Mouse (Mus musculus) forebrain, embryonic 14.5 days (tissue): Measurements from ENCODE around the gene Mecom. TPM values are rescaled to one million over a fixed set of nuclear protein-coding genes. Genes with fewer than 3 reads are reported as not detected.
A peak's percentile ranks its signal among the peaks of the same experiment; 100 is the strongest.
"Not testable (repeated sequence)": the region's sequence is repeated elsewhere in the genome, so short reads cannot be mapped to it uniquely, and the experiment has no call there.

Experiments used
- ATAC-seq: fragments of 200-750 bp; cut with Nextera tagmentation; 2 replicates; pipeline ENCODE4 v1.8.0; 2017; ENCODE audit warnings: mild to moderate bottlenecking, moderate library complexity
- DNase-seq: peaks from one replicate; pipeline ENCODE4 v3.0.0-alpha.2; 2015; ENCODE audit warnings: low spot score
- H3K27ac ChIP-seq: fragments of 300-500 bp; sonication (generic); 2 replicates; pipeline ENCODE4 v1.5.1; 2014; ENCODE audit warnings: low read depth, mild to moderate bottlenecking, control low read depth, low read length, moderate library complexity
- H3K27me3 ChIP-seq: fragments of 300-500 bp; sonication (generic); replicated peaks from 2 replicates; pipeline ENCODE4 v1.6.1; 2014; ENCODE audit warnings: low read length, control low read depth, mixed read lengths; ENCODE audit not compliant: control insufficient read depth, insufficient read depth
- H3K36me3 ChIP-seq: fragments of 300-500 bp; sonication (generic); 2 replicates; pipeline ENCODE4 v1.6.1; 2014; ENCODE audit warnings: low read length, control low read depth; ENCODE audit not compliant: control insufficient read depth, insufficient read depth
- H3K4me1 ChIP-seq: fragments of 300-500 bp; sonication (generic); 2 replicates; pipeline ENCODE4 v1.6.1; 2014; ENCODE audit warnings: antibody characterized with exemption, low read length, control low read depth; ENCODE audit not compliant: control insufficient read depth, insufficient read depth
- H3K4me2 ChIP-seq: fragments of 300-500 bp; sonication (generic); 2 replicates; pipeline ENCODE4 v1.6.1; 2014; ENCODE audit warnings: mild to moderate bottlenecking, control low read depth, low read length
- H3K4me3 ChIP-seq: fragments of 300-500 bp; sonication (generic); 2 replicates; pipeline ENCODE4 v1.5.1; 2014; ENCODE audit warnings: low read depth, low read length, control low read depth
- H3K9ac ChIP-seq: fragments of 300-500 bp; sonication (generic); 2 replicates; pipeline ENCODE4 v1.6.1; 2014; ENCODE audit warnings: mild to moderate bottlenecking, low read length, control low read depth, moderate library complexity
- H3K9me3 ChIP-seq: fragments of 300-500 bp; sonication (generic); replicated peaks from 2 replicates; pipeline ENCODE4 v1.6.1; 2016; ENCODE audit warnings: low read length, control low read depth, mixed read lengths; ENCODE audit not compliant: control insufficient read depth
- WGBS: fragments of 180-500 bp; shearing (Covaris S2); extraction: QIAGEN DNeasy Blood & Tissue Kit; methylation state at CpG from one replicate; pipeline ENCODE4 v1.1.7; 2014; 5-methylcytosine and 5-hydroxymethylcytosine counted together
- polyA plus RNA-seq: library from polyadenylated mRNA; unstranded; fragments of >200 nt; fragmentation: Nextera tagmentation; extraction: Ambion mirVana; gene quantifications from 2 replicates; pipeline ENCODE4 v1.2.1, GENCODE M21; 2014

Gene Mecom
- polyA plus RNA-seq, result 3.2 and 4.0 TPM in 2 replicates

DNA sequence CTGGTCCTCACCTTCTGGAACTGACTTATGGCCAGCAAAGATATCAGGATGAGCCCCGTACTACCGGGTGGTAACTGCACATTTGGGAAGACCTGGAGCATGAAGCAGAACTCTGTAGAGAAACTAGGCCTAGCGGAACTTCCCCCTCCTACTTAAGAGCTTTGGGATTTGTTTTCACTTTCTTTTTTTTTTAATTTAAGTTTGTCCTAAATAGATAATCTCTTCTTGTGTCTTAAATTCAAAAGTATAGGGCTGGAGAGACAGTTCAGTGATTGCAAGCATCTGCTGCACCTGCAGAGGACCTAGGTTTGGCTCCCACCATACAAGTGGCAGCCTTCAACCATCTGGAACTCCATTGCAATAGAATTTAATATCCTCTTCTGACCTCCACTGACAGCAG is at the start of gene Mecom:
Gene Mecom, minus strand, starts transcription at position 101 of the 400 bp plus-strand sequence.
- Histone ChIP-seq H3K4me3 (no peak within 1 kb of the TSS), H3K36me3 (no peaks in the 10 kb centered on the region), H3K4me1 (no peaks in the 10 kb centered on the region), H3K9me3 (no peaks in the 10 kb centered on the region), H3K27me3 (no peaks in the 10 kb centered on the region), H3K9ac (no peak within 1 kb of the TSS), H3K4me2 (no peak within 1 kb of the TSS), H3K27ac (no peak within 1 kb of the TSS)
- 95% methylated on average over 3 of the region's 3 CpGs for WGBS
- no peak for ATAC-seq
- no peak for DNase-seq

DNA sequence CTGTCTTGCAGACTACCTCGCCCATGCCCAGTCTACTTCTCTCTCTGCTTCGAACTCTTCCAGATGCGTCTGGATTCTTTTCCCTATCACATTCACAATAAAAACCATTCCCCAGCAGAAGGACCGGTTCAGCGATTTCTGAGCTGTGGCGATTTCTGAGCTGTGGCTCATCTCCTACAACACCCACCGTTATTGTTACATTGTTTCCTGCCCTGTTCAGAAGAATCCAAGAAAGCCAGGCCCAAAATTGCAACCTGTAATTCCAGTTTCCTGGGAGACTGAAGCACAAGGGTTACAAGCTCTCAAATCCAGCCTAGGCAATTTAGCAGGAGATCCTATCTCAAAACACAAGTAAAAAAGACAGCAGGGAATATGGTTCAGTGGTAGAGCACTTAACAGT is 49.5 kb upstream of the Mecom start:
- Histone ChIP-seq H3K9ac (no peak overlapping the region), H3K9me3 (no peaks in the 10 kb centered on the region), H3K4me1 (peaks cover 10% of the 10 kb centered on the region), H3K27ac (no peak overlapping the region), H3K4me2 (no peak overlapping the region), H3K27me3 (no peaks in the 10 kb centered on the region), H3K4me3 (no peak overlapping the region), H3K36me3 (no peaks in the 10 kb centered on the region)
- 88% methylated on average over 7 of the region's 7 CpGs for WGBS
- no peak for DNase-seq
- no peak for ATAC-seq

DNA sequence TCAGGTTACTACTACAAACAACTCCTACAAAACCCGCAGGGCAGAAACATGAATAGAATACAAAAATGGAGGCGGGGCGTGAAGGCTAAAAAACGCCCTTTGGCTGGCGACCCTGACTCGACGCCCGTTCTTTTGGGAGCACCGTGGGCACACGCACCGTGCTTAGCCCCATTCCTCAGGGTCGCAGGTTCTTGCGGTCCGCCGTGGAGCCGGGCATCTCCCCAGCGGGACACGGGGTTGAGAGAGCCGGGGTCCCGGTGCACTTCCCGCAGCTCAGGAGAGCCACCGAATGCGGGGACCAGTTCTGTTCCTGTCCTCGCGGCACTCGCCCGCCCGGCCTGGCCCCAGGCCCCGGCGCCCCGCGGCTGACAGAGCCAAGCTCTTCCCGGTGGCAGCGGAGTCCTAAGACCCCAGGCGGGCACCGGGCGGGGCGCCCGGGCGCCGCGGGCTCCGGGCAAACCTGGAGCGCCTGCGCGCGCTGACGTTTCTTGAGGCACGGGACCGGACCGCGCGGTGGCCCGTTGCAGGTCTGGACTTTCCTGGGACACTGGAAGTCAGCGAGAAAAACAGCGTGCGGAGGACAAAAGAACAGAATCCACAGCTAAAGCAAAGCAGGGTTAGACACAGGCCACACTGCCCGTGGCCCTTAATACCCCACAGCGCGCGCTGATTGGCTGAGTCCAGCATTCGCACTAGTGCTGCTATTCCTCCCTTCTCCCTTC is 47.5 kb upstream of the Mecom start:
- peak overlapping the region; percentile 52 for H3K4me2 ChIP-seq
- peak; percentile 77 for ATAC-seq
- no peaks in the 10 kb centered on the region for H3K9me3 ChIP-seq
- 0% methylated on average over 59 of the region's 62 CpGs for WGBS
- peak overlapping the region; percentile 6; the same call in 1 of the 2 replicates for H3K27ac ChIP-seq
- H3K27me3 ChIP-seq, result no peaks in the 10 kb centered on the region
- peaks cover 10% of the 10 kb centered on the region for H3K4me1 ChIP-seq
- peak overlapping the region; percentile 70 for H3K9ac ChIP-seq
- peak overlapping the region; percentile 54 for H3K4me3 ChIP-seq
- peak; percentile 70 for DNase-seq
- H3K36me3 ChIP-seq, result no peaks in the 10 kb centered on the region

DNA sequence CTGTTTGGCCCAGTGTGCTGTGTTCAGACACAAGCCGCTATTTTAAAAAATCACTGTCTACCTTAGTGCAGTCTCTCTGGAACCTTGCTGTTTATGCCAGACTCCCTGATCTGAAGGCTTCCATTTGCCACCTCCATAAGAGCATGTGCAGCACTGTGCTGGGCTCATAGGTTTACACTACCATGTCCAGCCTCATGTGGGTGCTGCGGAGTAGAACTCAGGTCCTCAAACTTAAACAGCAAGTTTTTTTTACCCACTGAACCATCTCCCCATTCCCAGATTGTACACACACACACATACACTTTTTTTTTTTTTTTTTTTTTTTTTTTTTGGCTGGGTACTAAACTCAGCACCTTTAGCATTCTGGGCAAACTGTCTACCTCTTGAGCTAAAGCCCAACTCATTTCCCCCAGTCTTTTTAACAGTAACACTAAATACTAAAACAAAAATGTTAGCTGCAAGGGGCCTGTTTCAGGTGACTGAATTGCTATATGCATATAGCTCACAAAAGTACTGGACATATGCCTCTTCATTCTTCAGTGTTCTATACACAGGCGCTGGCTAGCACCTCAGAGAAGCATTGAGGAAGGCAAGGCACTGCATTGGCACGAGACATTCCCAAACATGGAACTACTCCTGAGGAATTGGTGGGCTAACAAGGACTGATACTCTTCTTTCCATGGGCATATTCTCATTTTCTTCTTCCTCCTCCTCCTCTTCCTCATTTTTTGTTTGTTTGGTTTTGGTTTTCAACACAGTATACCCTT is 46.1 kb upstream of the Mecom start:
- no peak overlapping the region for H3K4me3 ChIP-seq
- H3K4me2 ChIP-seq, result no peak overlapping the region
- DNase-seq, result peak; percentile 26
- H3K27ac ChIP-seq, result no peak overlapping the region
- 76% methylated on average over 4 of the region's 4 CpGs for WGBS
- H3K9me3 ChIP-seq, result no peaks in the 10 kb centered on the region
- no peaks in the 10 kb centered on the region for H3K27me3 ChIP-seq
- H3K36me3 ChIP-seq, result no peaks in the 10 kb centered on the region
- ATAC-seq, result no peak; the same call in 1 of the 2 replicates
- 0 out of 2 replicates have a peak, but pooled peaks cover 2% of the 10 kb centered on the region for H3K4me1 ChIP-seq
- H3K9ac ChIP-seq, result no peak overlapping the region

DNA sequence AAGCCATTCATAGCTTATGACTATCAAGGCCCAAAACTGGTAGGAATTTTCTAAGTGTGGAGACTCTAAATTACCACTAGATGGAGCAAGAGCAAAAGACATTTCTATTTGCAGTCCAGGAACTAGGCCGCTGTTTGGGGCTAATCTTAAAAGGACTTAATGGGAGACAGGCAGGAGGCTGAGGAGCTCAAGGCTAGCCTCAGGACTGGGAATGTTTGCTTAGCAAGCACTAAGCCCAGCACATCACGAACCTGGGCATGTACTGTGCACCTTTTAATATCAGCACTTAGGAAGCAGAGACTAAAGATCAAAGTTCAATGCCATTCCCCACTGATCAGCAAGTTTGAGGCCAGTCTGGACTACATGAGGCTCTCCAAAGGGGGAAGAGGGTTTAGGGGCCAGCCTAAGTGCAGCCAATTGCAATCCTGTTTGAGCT is 44.6 kb upstream of the Mecom start:
- Histone ChIP-seq H3K27me3 (no peaks in the 10 kb centered on the region), H3K36me3 (no peaks in the 10 kb centered on the region), H3K4me1 (0 out of 2 replicates have a peak, but pooled peaks cover 2% of the 10 kb centered on the region), H3K9ac (no peak overlapping the region), H3K4me2 (no peak overlapping the region), H3K9me3 (no peaks in the 10 kb centered on the region), H3K27ac (no peak overlapping the region), H3K4me3 (no peak overlapping the region)
- 1% methylated on average over 2 of the region's 2 CpGs for whole genome bisulfite sequencing
- ATAC-seq (peak; percentile 45), DNase-seq (peak; percentile 90)

DNA sequence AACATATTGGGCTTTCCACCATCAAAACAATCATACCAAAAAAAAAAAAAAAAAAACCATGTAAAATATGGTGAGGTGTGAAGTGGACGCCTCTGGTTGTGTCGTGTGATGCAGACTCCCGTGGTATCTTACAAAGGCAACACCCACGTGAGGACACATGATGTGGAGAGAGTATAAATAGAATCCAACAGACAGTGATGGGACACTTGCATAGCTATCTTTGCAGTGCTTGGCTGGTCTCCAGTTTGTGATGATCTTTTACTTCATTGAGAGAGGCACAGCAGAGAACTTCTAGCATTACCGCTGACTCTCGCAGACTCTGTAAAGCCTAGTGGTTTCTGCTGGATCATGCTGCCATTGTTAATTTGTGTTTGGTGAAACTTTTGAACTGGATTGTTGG is 41.1 kb upstream of the Mecom start:
- no peaks in the 10 kb centered on the region for H3K36me3 ChIP-seq
- 86% methylated on average over 6 of the region's 6 CpGs for WGBS
- no peak for ATAC-seq

DNA sequence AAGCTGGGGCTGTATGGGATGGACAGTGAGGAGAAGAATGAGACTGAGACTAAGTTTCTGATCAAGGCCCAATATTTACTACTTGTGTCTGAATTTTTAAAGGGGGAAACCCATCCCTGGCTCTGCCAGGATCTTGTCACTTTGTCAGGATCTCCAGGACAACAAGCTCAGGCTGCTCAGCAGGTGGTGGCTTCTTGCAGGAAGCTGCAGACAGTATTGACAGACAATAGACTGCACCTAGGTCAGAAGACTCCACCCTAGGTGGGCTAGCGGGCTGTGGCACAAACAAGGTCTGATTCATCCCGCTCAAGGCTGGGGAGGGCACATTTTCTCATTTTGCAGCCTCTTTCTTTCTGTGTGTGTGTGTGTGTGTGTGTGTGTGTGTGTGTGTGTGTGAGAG is 25.7 kb upstream of the Mecom start:
- WGBS, result 4% methylated on average over 2 of the region's 2 CpGs
- ATAC-seq, result no peak
- Histone ChIP-seq H3K4me3 (no peak overlapping the region), H3K36me3 (no peaks in the 10 kb centered on the region), H3K27ac (no peak overlapping the region), H3K9ac (no peak overlapping the region), H3K4me1 (no peaks in the 10 kb centered on the region), H3K4me2 (no peak overlapping the region), H3K9me3 (no peaks in the 10 kb centered on the region), H3K27me3 (no peaks in the 10 kb centered on the region)
- no peak for DNase-seq

More for the DNA sequence above, 41.1 kb upstream of the Mecom start:
- no peak for DNase-seq
- Histone ChIP-seq H3K27me3 (no peaks in the 10 kb centered on the region), H3K27ac (no peak overlapping the region), H3K9me3 (no peaks in the 10 kb centered on the region), H3K4me1 (no peaks in the 10 kb centered on the region), H3K4me2 (no peak overlapping the region), H3K4me3 (no peak overlapping the region), H3K9ac (no peak overlapping the region)

DNA sequence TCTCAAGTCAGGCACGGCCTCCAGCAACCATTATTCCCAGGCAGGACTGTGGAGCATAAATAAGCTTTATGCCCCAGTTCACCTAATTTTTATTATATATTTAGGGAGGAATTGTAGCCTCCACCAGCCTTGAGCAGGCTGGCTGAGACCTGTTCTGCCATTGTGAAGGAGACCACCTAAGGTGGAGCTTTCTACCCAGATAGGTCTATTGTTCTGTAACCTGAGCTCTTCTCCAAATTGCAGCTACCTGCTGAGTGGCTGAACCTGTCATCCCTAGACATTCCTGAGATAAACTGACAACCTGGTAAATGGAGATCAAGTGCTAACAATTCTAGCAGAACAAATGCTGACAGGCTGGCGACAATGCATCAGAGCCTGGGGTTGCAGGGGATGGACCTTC is 18.5 kb upstream of the Mecom start:
- DNase-seq, H3K4me3 ChIP-seq, H3K9ac ChIP-seq, H3K9me3 ChIP-seq, H3K36me3 ChIP-seq, H3K27ac ChIP-seq, ATAC-seq, H3K27me3 ChIP-seq, H3K4me1 ChIP-seq, H3K4me2 ChIP-seq: not testable (repeated sequence)
- 20% methylated on average over 1 of the region's 2 CpGs for WGBS
